Mouse (Mus musculus): ENCODE measurements around the gene Mmp15.

Gene Mmp15
- long read RNA-seq, experiment 1, partial matches to known transcripts = 0 of 1 reads
- long read RNA-seq, experiment 1, other reads (novel, unspliced or antisense) = 1 of 1 reads
- long read RNA-seq, experiment 2 = 0 reads

DNA sequence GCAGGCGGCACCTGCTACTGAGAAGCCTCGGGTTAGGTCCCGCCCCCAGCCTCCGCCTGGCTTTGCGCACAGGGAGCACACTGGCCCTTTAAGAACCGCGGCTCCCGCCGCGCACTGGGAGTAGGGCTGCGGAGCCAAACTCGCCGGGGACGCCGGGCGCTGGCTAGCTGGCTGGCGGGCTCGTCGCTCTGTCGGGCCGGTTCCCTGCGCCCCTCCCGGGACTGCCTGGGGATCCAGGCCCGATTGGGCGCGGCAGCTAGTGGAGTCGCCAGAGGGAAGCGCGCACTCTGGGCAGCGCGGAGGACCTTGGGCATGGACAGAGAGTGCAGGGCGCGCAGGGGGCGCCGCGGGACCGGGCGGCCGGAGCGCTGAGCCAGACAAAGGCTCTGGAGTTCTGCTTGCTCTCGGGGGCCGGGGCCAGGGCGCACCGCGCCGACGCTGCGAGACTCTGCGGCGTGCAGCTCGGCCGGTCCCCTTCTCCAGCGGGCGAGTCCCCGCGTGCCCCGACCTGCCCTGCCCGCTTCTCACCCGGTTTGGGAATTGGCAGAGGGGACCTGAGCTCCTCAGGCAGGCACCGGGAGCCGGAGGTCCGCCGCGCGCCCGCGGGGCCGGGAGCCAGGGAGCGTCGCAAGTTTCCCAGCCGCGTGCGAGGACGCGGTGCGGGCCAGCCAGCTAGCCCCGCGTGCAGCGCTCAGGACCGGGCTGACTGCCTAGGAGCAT, at the start of gene Mmp15:
Gene Mmp15, plus strand, starts transcription at position 118 of the 720 bp plus-strand sequence.
- intact Hi-C loops (cut with DNase I) = loop anchor here (10.0 kb wide), 1 partner anchor 342 kb away; no protein-coding TSS in a partner anchor

DNA sequence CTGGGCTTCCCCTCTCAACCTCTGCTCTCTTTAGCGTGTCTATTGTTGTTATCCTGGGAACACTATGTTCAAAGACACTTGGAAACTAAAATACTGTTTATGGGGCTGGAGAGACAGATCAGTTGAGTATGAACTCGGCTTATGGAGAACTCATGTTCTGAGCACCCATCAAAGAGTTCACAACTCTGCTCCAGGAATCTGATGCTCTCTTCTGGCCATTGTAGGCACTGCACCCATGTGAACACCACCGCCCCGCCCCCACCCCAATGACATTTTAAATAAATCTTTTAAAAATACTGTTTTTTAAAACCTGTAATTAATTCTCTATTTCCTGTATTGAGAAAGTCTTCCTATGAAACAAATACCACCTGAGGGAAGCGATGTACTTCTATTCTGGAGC, 49.7 kb upstream of the Mmp15 start:
- intact Hi-C loops (cut with DNase I) = loop anchor here (2.0 kb wide), 1 partner anchor 48 kb away; no protein-coding TSS in a partner anchor

GRCm38 (mm10) chr8:95305526-95305925, 46.5 kb upstream of the Mmp15 start:
- intact Hi-C loops (cut with DNase I) = no loop called here

- intact Hi-C loops (cut with DNase I) = no loop called here
These were observed 45.6 kb upstream of the Mmp15 start, which contains the start of gene Cngb1 for GRCm38 (mm10) chr8:95306431-95306830. Cngb1 (minus strand) TSS chr8:95306585.

GRCm38 (mm10) chr8:95310342-95310970, 41.6 kb upstream of the Mmp15 start, which contains the start of gene Tepp:
Tepp (plus strand) TSS chr8:95310566.
- intact Hi-C loops (cut with DNase I) = no loop called here

DNA sequence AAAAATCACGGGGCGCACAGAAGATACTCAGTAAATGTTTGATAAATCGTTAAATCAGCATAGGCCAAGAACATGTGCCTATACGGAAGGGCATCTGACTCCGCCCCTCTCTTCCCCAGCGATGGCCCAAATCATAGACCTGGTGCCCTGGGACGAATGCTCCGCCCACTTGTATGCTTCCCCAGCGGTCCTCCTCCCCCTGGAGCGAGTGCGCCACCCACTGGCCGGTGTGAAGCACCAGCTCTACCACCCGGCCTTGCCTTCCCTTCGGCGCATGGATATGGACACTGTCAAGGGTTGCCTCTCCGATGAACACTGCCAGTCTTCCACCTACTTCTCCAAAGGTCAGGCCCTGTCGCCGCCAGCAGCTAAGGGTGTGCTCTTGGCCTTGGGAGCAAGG, 39.2 kb upstream of the Mmp15 start:
- intact Hi-C loops (cut with DNase I) = no loop called here

DNA sequence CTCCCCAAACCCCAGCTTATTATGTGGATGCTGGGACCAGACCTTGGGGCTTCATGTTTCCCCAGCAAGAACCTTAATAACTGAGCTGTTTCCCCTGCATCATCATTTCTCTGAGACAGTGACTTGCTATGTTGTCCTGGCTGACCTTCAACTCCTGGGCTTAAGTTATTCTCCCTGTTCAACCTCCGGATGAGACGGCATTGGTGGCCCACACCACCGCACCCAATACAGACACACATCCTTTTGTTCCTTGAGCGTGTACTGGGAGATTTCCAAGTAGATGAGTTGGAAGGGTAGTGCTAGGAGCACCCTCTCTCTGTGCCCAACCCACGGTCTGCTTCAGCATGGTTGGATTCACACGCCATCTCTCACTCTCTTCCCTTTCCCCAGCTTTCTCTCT, 38.2 kb upstream of the Mmp15 start:
- intact Hi-C loops (cut with DNase I) = no loop called here

DNA sequence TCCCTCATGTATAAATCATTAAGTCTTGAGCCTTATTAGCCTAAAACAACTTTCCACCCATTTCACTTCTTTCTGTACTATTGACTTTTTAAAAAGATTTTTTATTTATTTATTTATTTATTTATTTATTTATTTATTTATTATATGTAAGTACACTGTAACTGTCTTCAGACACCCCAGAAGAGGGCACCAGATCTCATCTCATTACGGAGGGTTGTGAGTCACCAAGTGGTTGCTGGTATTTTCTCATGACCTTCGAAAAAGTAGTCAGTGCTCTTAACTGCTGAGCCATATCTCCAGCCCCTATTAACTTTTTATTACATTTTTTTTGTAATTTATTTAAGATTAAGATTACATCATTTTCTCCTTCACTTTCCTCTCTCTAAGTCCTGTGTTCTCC, 37.4 kb upstream of the Mmp15 start:
- intact Hi-C loops (cut with DNase I) = no loop called here

DNA sequence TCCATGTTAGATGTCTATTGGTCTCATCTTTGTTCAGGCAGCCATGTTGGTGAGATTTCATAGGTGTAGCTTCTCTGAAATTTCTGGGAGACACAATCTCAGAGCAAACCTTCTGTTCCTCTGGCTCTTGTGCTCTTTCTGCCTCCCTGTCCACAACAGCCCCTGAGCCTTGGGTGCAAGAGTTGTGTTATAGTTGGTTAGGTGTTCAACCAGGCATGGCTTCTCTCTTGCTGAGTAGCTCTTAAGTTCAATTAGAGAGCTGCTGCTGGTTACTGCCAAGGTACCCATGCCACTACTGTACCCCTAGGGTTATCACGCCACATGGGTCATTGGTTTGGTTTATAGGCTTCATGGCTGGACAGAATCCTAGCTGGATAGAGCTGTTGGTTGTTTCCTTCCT, 36.7 kb upstream of the Mmp15 start:
- intact Hi-C loops (cut with DNase I) = no loop called here

- intact Hi-C loops (cut with DNase I) = no loop called here
These were observed 31.6 kb upstream of the Mmp15 start for GRCm38 (mm10) chr8:95320224-95321139.

DNA sequence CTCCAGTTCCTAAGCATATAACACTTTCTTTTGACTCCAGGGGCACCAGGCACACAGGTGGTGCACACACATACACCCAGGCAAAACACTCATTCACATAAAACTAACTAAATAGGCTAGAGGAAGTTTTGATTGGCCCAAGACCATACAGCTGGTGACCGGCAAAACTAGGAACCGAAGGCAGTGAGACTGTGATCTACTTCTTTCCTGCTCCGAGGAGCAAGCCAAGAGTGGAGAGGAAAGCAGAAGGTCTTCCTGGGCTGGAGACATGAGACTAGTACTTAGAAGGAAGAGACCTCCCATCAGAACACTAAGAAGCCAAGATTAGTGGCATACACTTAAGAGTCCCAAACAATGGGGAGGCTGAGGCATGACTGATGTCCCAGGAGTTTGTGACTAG, 28.9 kb upstream of the Mmp15 start:
- intact Hi-C loops (cut with DNase I) = no loop called here

- intact Hi-C loops (cut with DNase I) = no loop called here
These were observed 27.4 kb upstream of the Mmp15 start for GRCm38 (mm10) chr8:95324646-95325045.

DNA sequence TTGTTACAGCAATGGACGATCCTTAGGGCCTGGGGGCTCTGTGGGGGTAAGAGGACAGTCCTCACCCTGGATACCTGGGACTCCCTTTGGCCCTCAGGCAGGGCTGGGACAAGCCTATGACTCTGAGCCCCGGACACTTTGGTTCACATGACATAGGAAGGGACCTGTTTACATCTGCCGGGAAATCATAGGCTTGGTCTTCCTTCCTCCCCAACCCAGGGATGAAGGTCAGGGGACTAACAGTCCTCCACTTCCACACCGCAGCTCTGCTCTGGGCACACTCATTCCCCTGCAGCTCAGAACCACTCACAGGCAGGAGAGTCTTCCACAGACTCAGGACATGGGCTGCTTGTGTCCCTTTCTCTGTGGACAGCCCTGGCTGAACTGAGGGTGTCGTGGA, 25.2 kb upstream of the Mmp15 start:
- intact Hi-C loops (cut with DNase I) = no loop called here

DNA sequence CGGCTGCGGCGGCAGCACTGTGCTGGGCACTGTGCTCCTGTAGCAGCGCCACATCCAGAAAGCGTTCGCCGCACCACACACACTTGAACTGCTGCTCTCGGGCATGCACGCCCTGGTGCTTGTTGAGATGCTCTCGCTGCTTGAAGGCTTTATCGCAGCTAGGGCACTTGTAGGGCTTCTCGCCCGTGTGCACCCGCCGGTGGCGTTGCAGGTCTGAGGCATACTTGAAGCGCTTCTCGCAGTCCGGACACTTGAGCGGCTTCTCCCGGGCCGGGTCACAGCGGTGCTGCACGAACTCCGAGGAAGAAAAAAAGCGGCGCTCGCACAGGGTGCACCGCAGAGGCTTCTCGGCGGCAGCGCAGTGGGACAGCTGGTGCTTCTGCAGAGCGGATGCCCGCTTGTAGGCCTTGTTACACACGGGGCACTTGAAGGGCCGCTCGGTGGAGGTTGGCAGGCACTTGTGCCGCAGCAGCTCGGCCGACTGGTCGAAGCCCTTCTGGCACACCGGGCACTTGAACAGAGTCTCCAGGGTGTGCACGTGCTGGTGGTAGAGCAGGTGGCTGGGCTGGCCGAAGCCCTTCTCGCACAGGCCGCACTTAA, 24.1 kb upstream of the Mmp15 start:
- intact Hi-C loops (cut with DNase I) = no loop called here

- intact Hi-C loops (cut with DNase I) = loop anchor here (2.0 kb wide), 1 partner anchor 76 kb away; no protein-coding TSS in a partner anchor
These were observed 21.7 kb upstream of the Mmp15 start for GRCm38 (mm10) chr8:95330367-95330766.

DNA sequence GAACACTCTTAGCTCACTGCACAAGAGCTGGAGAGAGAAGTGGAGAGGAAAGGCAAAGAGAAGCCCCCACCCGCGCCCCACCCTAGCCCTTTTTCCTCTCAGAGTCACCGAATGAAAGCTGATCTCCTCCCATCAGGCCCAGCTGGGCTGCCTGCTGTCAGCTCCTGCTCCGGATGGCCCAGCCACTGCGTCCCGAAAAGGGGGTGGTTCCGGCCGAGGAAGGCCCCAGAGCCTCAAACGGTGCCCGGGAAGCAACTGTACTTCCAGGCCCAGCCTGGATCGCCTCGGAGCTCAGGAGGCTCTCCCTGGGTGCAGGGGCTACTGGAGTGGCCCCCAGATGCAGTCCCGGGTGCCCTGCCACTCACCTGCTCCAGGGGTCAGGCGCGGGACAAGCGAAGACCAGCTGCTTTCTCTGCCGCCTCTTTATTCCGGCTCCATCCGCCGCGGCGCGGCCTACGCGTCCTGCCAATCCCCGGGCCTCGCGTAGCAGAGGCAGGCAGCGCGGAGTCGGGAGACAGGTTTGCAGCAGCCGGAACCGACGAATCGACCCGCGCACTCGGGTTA, 20.8 kb upstream of the Mmp15 start:
- intact Hi-C loops (cut with DNase I) = loop anchor here (2.0 kb wide), 1 partner anchor 76 kb away; no protein-coding TSS in a partner anchor

GRCm38 (mm10) chr8:95331720-95332436, 20.2 kb upstream of the Mmp15 start, which contains the start of the genes Zfp319 and Usb1:
Zfp319 (minus strand) TSS chr8:95331950.
Usb1 (plus strand) TSS chr8:95332284.
- intact Hi-C loops (cut with DNase I) = loop anchor here (2.0 kb wide), 1 partner anchor 77 kb away; no protein-coding TSS in a partner anchor

- intact Hi-C loops (cut with DNase I) = no loop called here
These were observed 19.4 kb upstream of the Mmp15 start for GRCm38 (mm10) chr8:95332437-95333199.

DNA sequence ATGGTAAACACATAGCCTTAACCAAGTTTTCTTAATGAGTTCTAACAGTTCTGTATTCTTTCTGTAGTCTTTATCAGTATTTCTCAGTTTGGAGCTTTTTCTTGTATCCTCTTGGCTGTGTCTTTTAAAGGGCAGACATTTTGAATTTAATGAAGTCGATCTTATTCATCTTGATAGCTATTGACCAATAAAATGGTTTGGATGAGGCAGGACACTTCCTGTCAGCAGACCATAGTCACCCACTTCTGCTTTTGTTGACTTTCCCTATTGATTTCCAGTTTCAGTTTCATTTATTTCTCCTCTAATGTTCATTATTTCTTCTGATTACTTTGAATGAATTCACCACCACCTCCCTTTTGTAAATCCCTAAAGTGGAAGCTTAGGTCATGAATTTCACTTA, 16.4 kb upstream of the Mmp15 start:
- intact Hi-C loops (cut with DNase I) = no loop called here

Data from adrenal gland (tissue).